Mouse (Mus musculus) lung, adult 2 months (tissue): ENCODE results near the gene Car14.

ENCODE experiments used
- CTCF ChIP-seq: fragments of 200-500 bp; IDR thresholded peaks from 2 replicates; pipeline ENCODE4 v1.5.1; 2011; ENCODE audit warnings: mild to moderate bottlenecking, low read length, control low read depth; ENCODE audit not compliant: insufficient read depth
- POLR2A ChIP-seq: fragments of 200-500 bp; IDR thresholded peaks from 2 replicates; pipeline ENCODE4 v1.6.1; 2011; ENCODE audit warnings: low read depth, mild to moderate bottlenecking, control low read depth, low read length, borderline replicate concordance; ENCODE audit errors: extremely low read depth

DNA sequence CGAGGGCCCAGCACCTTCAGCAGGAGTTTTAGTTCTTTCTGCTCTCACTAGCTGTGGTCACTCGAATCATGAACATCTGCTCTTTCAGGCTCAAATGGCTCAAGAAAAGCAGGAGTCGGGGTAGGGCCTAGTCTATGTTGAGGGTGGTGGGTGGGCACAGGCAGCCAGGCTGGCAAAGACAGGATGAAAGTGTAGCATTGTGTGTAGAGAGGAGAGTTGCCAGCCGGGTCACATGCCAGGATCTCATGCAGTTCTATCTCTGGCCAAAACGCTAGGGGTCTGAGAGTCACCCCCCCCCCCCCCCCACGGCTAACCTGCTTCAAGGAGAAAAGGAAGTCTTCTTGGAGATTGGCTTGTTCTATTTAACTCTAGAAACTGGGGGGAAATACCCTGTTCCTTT lies 1.8 kb downstream of the Car14 start:
- no peak for TF ChIP-seq CTCF
- no peak for TF ChIP-seq POLR2A
